Mouse (Mus musculus) frontal cortex, adult 2 months (tissue): ENCODE results near the gene Gpld1. TPM values are rescaled to one million over a fixed set of nuclear protein-coding genes. Genes with fewer than 3 reads are reported as not detected.
A peak's percentile ranks its signal among the peaks of the same experiment; 100 is the strongest.

Experiments used
- DNase-seq, 2 experiments: peaks; one replicate each; pipeline ENCODE4 v3.0.0; 2022; ENCODE audit warnings: low spot score in 1 of 2; ENCODE audit errors: extremely low spot score in 1 of 2
- polyA plus RNA-seq: library from polyadenylated mRNA; depleted of rRNA; stranded (reverse); fragments of >200 nt; gene quantifications from 2 replicates; pipeline ENCODE4 v1.2.3, GENCODE M21; 2012; rRNA removed

The Gpld1 gene
- 18.5 and 18.6 TPM in 2 replicates for polyA plus RNA-seq

DNA sequence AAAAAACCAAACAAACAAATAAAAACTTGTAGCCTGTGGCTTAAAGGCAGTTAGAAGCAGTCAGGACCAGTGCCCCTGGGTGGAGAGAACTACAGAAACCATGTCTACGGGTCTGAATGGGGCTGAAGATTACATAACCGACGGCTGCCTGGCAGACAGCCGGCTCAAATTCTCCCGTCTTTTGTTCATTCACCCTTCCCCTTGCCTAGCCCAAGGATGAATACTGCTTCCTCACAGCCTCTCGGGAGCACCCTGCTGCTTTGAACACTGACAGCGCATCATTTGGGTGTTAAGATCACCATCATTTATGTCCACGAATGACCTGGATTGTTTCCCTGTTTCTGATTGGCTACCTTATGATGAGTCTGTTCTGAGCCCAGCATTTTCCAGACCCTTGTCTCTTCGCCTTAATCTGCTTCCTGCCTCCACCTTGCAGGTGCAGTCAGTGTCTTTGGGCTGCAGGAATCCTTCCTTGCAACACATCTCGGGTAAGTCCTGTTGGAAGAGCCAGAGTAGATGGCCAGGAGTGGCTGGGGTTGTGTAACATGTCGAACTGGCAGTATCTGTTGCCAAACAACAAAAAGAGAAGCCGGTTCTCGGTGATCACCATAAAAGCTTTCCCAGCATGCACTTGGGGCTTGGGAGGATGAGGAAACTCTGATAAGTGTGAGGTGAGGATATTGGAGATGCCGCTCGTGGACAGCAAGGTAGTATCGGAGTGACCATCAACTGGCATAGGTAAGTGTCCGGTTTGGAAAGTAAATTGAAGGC lies at the start of gene Gpld1:
Gpld1 (plus strand) TSS at position 641 of the 771 bp plus-strand sequence.
- peak in 1 of 2 experiments; percentile 47 for DNase-seq

DNA sequence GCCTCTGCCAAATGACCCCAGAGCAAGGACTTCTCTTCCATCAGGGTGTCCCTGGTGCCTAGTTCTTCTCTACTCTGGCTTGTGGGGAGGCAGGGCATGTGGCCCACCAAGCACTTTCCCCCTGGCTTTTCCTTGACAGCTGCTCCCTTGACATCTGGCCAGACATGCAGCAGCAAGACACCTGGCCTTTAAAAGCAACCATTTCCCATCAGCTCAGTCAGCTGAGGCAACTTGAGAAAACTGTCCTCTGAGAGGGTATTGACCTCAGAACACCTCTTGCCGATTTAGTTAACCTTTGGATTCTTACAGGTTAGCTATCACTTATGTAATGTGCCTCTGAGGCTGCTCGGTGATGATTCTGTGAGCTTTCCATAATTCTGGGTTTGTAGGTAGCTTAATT lies 49.1 kb upstream of the Gpld1 start:
- no peak for DNase-seq

DNA sequence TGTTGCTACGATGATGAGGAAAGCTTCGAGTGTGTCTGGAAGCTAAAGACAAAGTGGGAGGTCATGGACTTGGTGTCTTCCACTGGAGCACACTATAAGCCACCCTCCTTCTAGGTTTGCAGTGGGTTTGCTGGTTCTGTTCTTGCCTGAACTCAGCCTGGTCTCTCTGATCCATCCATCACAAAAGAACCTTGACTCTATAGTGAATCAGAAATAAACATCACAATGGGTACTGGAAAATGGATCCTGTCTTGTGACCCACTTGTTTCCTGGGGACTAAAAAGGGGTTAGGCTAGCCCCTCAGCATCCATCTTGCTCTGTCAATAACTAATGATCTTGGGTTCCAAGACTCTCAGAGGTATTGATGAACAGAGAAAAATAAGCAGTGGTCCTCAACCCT lies 41.0 kb upstream of the Gpld1 start:
- no peak for DNase-seq

DNA sequence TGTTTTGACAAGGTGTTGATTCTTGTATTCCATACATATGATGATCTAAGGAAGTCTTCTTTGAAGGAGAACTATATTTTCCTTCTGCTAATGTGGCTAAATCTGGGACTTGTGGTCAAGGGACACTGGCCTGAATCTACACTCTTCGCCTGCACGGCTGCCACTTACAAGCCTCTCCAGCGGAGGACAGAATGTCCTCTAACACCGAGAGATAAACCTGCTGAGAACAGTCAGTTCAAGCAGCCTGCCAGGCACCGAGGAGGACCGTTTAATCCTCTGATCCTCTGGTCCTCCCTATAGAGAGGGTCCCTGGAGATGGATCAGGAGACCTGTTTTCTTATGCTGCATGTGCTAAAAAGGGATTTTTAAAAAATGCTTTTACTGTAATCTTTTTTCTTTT lies 39.5 kb upstream of the Gpld1 start:
- DNase-seq, result no peak

DNA sequence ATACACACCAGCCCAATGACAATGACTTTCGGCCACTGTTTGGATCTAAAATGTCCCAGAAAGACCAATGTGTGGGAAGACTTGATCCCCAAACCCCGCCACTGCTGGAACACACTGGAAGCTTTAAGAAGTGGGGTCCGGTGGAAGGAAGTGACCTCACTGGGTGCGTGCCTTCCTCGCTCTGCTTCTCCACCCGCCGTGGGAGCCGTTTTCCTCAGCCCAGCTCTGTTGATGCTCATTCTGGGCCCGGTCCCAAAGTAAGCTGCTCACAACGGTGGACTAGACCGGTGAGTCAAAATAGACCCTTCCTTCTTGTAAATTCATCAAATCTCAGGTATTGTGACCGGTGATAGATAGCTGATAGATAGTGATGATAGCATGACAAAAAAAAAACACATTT lies 37.5 kb upstream of the Gpld1 start:
- no peak for DNase-seq

DNA sequence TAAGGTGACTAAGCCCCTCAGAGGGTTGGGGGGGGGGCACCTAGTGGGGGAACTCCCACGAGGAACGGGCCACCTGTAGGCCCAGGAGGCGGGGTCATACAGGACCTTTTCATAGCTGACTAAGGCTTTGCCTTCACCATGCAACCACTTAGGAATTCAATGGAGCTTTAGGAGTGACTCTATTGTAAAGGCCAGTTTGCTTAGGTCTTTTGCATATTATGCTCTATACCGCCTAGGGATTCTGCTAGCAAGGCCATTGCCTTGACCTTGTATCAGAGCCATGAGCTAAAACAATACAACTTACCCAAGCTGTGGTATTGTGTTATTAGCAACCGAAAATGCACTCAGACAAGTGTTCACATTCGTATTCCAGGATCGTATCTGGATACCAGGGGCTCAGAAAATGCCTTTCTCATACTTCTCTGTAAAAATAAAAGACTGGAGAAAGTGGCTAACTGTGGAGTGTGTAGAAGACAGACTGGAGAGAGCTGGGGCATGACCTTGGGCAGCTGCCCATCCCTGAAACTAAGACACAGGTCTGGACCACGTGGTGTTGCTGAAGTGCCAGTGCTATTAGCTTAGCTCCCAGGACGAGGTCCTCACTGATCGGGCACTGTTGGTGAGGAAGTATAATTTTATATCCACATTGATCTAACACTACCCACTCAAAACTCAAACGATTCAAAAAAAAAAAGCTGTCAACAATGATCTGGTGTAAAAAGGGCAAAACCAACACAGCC lies 36.0 kb upstream of the Gpld1 start:
- no peak for DNase-seq

DNA sequence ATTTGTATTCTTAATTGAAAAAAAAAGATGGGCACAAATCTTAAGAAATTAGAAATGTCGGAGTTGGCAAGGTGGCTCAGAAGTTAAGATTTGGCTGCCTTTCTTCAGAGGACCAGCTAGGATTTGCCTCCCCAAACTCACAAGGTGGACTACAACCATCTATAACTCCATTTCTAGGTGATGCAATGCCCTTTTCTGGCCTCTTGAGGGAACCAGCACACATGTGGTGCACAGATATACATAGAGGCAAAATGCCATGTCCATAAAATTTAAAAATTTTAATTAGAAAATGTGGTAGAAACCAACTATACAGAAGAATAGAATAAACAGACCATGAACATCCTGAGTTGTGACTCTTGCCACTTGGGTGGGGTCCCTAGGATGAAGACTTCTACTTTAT lies 33.8 kb upstream of the Gpld1 start:
- DNase-seq, result no peak

DNA sequence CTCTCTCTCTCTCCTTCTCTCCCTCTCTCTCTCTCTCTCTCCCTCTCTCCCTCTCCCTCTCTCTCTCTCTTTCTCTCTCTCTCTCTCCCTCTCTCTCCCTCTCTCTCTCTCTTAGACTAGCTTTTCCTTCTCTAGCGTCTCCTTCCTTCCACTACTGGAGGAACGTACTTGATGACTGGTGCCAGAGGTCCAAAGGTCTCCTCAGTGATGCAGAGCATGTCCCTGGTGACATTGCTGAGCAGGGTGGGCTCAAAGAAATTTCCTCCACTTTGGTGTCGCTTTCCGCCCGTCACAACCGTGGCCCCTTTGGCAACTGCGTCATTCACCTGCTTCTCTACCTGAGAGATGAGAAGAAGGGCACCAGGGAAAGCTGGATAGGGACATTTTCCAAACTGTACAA lies 29.4 kb upstream of the Gpld1 start:
- no peak for DNase-seq

DNA sequence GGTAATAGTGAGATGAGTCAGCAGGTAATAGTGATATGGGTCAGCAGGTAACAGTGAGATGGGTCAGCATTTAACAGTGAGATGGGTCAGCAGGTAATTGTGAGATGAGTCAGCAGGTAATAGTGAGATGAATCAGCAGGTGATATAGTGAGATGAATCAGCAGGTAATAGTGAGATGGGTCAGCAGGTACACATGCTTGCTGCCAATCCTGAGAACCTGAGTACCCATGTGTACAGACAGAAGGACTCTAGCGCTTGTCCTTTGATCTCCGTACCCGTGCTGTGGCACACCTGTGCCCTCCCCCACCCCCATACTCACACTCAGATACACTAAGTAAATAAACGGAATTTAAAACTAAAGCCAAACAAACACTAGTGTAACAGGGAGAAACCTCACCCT lies 28.0 kb upstream of the Gpld1 start:
- no peak for DNase-seq

DNA sequence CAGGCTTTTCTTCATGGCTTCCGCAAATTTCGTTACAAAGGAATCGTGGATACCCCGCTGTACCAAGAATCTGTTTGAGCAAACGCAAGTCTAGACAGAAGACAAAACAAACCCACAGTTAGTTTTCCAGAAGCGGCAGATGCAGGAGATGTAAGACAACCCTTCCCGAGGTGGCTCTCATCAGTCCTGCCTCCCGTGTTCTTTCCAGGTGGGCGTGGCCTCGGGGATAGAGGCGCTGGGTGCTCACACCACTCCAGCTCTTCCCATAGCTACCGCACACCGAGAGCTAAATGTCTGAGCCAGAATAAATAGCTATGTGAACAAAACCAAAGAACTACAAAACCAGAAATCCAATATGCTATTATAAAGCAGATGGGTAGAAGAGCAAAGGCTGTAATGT lies 27.1 kb upstream of the Gpld1 start:
- no peak for DNase-seq

DNA sequence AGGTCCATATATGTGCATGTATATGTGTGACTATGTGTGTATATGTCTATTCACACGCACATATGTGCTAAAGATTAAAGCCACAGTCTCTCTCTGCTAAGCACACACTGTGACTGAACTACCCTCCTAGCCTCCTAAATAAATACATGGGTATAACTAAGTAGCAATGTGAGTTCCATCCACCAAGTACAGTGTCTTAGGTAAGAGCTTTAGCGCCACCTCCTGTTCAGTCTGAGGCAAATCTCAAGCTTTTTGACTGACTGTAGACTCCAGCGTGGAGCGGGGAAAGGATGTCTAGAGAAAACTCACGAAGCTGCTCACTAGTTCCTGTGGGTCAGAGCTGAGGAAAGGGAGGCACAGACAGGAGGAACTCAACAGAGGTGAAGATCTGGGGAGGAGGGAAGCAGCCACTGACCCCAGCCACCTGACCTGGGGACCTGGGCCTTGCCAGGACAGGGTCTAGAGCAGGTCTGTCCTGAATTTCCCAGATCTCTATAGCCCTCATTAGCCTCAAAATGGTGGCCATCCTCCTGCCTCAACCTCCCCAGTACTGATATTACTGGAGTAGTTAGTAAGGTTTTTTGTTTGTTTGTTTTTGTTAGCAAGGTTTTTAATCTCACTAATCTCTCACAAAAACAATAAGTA lies 22.5 kb upstream of the Gpld1 start:
- peak in 1 of 2 experiments; percentile 53 for DNase-seq

DNA sequence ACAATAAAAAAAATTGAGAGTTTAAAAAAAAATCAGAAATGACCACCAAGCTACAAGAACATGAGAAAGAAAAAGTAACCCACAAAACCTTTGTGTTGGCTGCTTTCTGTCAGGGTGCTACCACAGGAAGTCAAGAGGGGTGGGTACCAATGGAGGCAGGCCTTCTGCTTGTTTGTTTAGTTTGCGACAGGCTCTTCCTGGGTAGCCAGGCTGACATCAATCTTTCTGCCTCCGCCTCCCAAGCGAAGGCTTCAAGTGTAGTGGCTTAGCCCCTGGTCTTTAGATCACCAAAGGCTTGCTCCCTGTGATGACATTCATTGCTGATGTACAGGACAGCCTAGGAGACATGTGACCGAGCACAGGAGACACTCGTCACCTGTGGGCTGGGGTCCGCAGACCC lies 21.7 kb upstream of the Gpld1 start:
- no peak for DNase-seq

DNA sequence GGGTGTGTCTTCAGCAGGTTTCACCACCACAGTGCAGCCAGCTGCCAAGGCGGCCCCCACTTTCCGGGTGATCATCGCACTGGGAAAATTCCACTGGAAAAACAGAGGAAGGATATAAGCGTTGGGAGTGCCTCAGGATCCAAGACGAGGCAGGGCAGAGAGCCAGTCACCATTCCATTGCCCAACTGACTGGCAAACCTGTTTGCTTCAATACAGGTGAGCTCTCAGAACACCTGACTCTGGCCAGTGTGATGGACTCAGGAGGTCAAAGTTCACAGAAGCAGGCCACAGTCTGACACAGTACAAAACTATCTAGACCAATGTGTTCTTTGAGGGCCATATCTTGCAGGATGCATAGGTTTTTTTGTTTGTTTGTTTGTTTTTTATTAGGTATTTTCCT lies 19.0 kb upstream of the Gpld1 start:
- DNase-seq, result no peak

DNA sequence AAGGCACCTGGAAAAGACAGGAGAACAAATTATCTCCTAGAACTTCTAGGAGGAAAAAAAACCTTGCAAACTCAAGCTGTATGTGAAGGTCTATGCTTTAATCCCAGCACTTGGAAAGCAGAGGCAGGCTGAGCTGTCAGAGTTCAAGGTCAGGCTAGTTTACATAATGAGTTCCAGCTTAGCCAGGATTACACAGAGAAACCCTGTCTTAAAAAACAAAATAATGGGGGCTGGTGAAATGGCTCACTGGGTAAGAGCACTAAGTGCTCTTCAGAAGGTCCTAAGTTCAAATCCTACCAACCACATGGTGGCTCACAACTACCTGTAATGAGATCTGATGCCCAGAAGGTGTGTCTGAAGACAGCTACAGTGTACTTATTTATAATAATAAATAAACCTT lies 12.4 kb upstream of the Gpld1 start:
- no peak for DNase-seq

DNA sequence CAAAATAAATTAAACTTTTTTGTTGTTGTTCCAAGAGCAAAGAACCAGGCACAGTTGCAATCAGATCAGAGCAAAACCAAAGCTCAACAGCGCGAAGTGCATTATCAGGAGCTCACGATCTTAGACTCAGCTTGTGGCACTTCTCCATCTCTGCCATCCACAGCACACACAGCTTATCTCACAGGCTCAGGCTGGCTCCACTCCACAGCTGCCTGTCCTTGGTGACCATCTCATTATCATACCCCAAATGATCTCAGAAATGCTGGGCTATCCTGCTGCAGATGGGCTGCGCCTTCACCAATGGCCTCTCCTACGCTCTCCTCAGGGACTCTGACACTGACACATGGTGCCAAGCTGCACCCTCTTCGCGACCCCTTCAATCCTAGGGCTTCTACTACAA lies 9.8 kb upstream of the Gpld1 start:
- DNase-seq, result no peak

DNA sequence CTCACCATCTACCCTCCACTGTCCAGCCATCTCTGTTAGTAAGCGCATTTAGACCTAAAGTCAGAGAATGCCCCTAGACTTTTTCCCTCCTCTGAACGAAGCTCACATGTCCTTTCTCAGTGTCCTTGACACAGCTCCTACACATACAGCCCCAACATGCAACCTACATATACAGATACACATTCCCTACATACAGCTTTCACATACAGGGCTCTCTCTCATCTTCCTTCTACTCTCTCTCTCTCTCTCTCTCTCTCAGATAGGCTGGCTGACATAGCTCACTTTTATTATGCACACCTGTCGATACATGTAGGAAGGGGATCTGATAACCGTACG lies 6.2 kb upstream of the Gpld1 start:
- DNase-seq, result no peak

DNA sequence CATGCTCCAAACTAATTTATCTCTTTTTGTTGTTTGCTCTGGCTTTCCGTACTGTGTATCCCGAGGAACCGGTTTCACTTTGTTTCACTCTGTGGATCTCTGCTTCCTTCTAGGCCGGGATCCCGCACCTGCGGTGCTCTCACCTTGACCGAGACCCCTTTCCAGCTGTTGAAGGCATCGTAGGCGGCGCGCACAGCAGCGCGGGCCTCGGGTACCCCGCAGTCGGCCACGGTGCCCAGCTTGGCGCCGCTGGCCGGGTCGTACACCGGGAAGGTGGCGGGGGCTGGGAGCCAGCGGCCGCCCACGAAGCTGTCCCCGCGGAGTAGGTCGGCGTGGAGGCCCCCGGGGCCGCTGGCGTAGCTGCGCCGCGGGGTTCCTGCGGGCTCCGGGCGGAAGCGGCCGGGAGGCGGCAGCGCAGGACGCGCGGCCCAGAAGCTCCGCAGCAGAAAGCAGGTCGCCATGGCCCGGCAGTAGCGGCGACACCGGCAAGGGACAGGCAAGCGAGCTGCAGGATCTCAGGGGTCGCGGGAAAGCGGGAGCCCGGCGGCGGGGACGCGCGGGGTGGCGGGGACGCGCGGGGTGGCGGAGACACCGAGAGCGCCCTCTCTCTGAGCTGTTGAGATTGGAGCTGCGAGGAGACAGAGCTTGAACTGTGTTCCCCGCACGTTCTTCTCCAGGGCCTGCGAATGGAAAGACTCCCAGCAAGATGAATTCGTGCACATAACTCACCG lies 5.7 kb upstream of the Gpld1 start, which contains the start of gene Aldh5a1:
Aldh5a1 (minus strand) TSS at position 554 of the 731 bp plus-strand sequence.
- peak; percentile 50 to 85 for DNase-seq

DNA sequence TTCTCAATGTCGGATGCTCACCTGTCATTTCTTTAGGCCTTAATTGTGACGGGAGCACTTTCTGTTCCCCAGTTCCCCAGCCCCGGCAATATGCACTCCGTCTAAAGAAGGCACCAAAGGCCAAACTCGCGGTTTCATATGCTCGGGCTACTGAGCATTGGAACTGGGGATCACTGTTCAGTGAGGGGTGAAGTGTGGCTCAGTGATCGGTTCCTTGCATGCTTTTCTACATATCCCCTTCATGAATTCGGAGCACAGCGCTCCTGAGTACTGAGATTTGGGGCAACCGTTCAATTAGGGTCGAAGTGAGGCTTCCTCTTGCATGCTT lies 5.1 kb upstream of the Gpld1 start:
- DNase-seq, result no peak

DNA sequence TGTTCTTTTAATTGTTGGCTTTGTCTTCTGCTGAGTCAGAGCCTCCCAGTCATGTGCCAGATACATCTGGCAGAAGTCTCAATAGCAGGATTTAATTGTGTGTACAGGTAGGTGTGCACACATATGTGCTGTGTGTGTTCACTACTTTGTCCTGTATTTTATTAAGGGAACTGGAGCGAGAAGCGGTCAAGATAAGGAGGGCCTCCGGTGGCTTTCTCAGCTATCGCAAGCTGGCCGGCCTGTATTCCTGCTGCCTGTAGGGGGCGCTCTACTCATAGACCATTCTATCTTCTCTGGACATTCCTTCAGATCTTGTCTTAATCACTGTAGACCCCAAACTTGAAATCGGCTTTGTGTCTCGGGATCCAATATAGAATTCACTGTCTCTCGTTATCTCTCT lies 4.3 kb upstream of the Gpld1 start:
- peak; percentile 56 to 91 for DNase-seq

DNA sequence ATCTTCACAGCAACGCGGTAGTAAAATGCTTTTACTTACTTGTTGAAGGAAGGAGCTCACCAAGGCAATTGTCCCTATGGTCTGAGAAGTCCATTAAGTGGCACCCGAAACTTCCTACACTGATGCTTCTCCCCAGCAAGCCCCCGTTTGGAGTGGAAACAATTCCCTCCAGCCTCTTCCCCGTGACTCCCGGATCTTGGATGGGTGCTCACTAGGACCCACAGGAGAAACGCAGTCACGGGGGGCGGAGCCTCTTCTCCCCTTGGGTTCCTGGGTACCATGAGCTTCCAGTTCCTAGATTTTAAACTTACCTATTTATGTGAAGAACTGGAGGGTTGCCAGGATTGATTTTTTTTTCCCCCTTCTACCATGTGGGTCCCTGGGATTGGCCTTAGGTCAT lies 3.5 kb upstream of the Gpld1 start:
- DNase-seq, result no peak

DNA sequence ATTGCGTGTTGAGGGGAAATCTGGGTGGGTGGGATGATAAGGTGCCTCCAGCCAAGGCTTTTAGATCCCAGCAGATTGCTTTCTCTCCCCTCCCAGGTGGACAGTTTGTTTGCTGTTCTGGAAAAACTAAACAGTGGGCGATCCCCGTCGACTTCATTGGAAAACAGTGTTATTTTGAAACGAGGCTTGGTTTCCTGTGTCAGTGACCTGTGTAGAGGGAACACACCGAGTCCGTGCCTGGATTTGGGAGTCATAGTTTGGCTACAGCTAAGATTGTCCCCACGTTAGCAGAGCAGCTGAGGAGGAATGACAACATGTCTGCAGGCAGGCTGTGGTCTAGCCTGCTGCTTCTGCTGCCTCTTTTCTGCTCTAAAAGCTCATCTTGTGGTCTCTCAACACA lies 351 bp downstream of the Gpld1 start:
- DNase-seq, result no peak
